In genomic region chr19:46915406-46916080, GRCm38 (mm10) we compare ENCODE assay signal across 14 mouse cellular contexts.
DNase-seq lines count a peak whose midpoint lies in the region; ATAC-seq and TF ChIP-seq lines count a peak whose summit lies in the region.
"Had no signal": no experiment of that assay in that cellular context is flagged by ENCODE, and none has a peak within 500 bp of the region (broad histone marks: within the 10 kb centered on the region; RNA-seq: fewer than 3 reads in every experiment).

No protein-coding gene starts in this region.

- intact Hi-C loops in left cerebral cortex, adult 2 months (cut with DNase I) = no loop called here
- intact Hi-C loops in left cerebral cortex, postnatal 14 days (cut with DNase I) = no loop called here

- TF ChIP-seq CTCF in left cerebral cortex, adult 2 months (IDR thresholded peaks at IDR 0.05) = no peak

- 0 out of 2 replicates have a peak, but pooled peaks cover 4% of the 10 kb centered on the region for H3K36me3 ChIP-seq in embryonic facial prominence, embryonic 14.5 days (ENCODE audit: control insufficient read depth, insufficient read depth, low read length)
- H3K36me3 ChIP-seq in forebrain, embryonic 14.5 days (ENCODE audit: control insufficient read depth, insufficient read depth, low read length) = no peaks in the 10 kb centered on the region; the same call in 1 of the 2 replicates
- H3K36me3 ChIP-seq: intestine, embryonic 15.5 days had no signal

- WGBS in embryonic facial prominence, embryonic 14.5 days = 49% methylated on average over 9 of the region's 9 CpGs
- WGBS in forebrain, embryonic 14.5 days = 58% methylated on average over 9 of the region's 9 CpGs

- no peaks in the 10 kb centered on the region for H3K9me3 ChIP-seq in embryonic facial prominence, embryonic 14.5 days (ENCODE audit: control insufficient read depth, low read length)
- H3K9me3 ChIP-seq in forebrain, embryonic 14.5 days (replicated peaks; ENCODE audit: control insufficient read depth, low read length) = no peaks in the 10 kb centered on the region
- H3K9me3 ChIP-seq: intestine, embryonic 15.5 days; liver, embryonic 13.5 days had no signal

- H3K9ac ChIP-seq in embryonic facial prominence, embryonic 14.5 days (ENCODE audit: low read depth, low read length) = no peak overlapping the region
- no peak overlapping the region for H3K9ac ChIP-seq in forebrain, embryonic 14.5 days (ENCODE audit: low read length)
- H3K9ac ChIP-seq: intestine, embryonic 15.5 days; liver, embryonic 13.5 days had no signal

- no peak overlapping the region for H3K4me3 ChIP-seq in left cerebral cortex, adult 2 months
- H3K4me3 ChIP-seq in embryonic facial prominence, embryonic 14.5 days (ENCODE audit: low read depth, low read length) = no peak overlapping the region
- no peak overlapping the region for H3K4me3 ChIP-seq in forebrain, embryonic 14.5 days (ENCODE audit: low read depth, low read length)
- H3K4me3 ChIP-seq: intestine, embryonic 15.5 days; liver, embryonic 13.5 days had no signal

- H3K27me3 ChIP-seq in embryonic facial prominence, embryonic 14.5 days (replicated peaks; ENCODE audit: control insufficient read depth, insufficient read depth, low read length) = no peaks in the 10 kb centered on the region
- no peaks in the 10 kb centered on the region for H3K27me3 ChIP-seq in forebrain, embryonic 14.5 days (replicated peaks; ENCODE audit: control insufficient read depth, insufficient read depth, low read length)
- H3K27me3 ChIP-seq: intestine, embryonic 15.5 days; liver, embryonic 13.5 days had no signal

- H3K27ac ChIP-seq in left cerebral cortex, adult 2 months = peak overlapping the region; percentile 37; the same call in 1 of the 2 replicates
- H3K27ac ChIP-seq in embryonic facial prominence, embryonic 14.5 days (replicated peaks; ENCODE audit: low read depth, low read length) = no peak overlapping the region
- no peak overlapping the region for H3K27ac ChIP-seq in forebrain, embryonic 14.5 days (ENCODE audit: low read depth, low read length)
- H3K27ac ChIP-seq: intestine, embryonic 15.5 days; liver, embryonic 13.5 days had no signal

- DNase-seq in heart, adult 11 months = peak; percentile 91
- DNase-seq in heart, adult 8-10 months (ENCODE audit: low spot score) = no peak
- DNase-seq in left cerebral cortex, adult 2 months (ENCODE audit: extremely low spot score in 1 of 2, low spot score in 2 of 2) = no peak
- no peak for DNase-seq in left cerebral cortex, postnatal 14 days (ENCODE audit: low spot score in 2 of 2)
- peak; percentile 53 for DNase-seq in NIH3T3 (ENCODE audit: low read depth)
- peak; percentile 52 for DNase-seq in embryonic facial prominence, embryonic 14.5 days (ENCODE audit: low spot score)
- DNase-seq in cerebellum, postnatal 25 days = no peak
- DNase-seq in forebrain, embryonic 14.5 days (ENCODE audit: low spot score) = no peak
- DNase-seq: adrenal gland, postnatal 10 days; cerebellum, postnatal 10 days; liver, embryonic 13.5 days; right cerebral cortex, postnatal 4 days; thymus, postnatal 36 days had no signal

- peak; percentile 60; the same call in 1 of the 2 replicates for ATAC-seq in embryonic facial prominence, embryonic 14.5 days (ENCODE audit: low read depth)
- no peak for ATAC-seq in forebrain, embryonic 14.5 days
- ATAC-seq: intestine, embryonic 15.5 days had no signal

- H3K4me2 ChIP-seq in embryonic facial prominence, embryonic 14.5 days (ENCODE audit: low read depth, low read length) = no peak overlapping the region
- H3K4me2 ChIP-seq in forebrain, embryonic 14.5 days (ENCODE audit: low read length) = no peak overlapping the region
- H3K4me2 ChIP-seq: intestine, embryonic 15.5 days; liver, embryonic 13.5 days had no signal

- H3K4me1 ChIP-seq in embryonic facial prominence, embryonic 14.5 days (ENCODE audit: control insufficient read depth, insufficient read depth, low read length) = no peaks in the 10 kb centered on the region
- H3K4me1 ChIP-seq in forebrain, embryonic 14.5 days (ENCODE audit: control insufficient read depth, insufficient read depth, low read length) = no peaks in the 10 kb centered on the region
- H3K4me1 ChIP-seq: intestine, embryonic 15.5 days had no signal

Comparison
In these comparisons a context has a peak if more than half of its experiments do, and no peak if none do; other contexts are left out.
1. DNase-seq: peak in heart, adult 11 months (single experiment), NIH3T3 (single experiment) and embryonic facial prominence, embryonic 14.5 days (single experiment); none in heart, adult 8-10 months (single experiment), left cerebral cortex, adult 2 months (0 of 2), left cerebral cortex, postnatal 14 days (0 of 2), cerebellum, postnatal 25 days (0 of 2) and forebrain, embryonic 14.5 days (single experiment).